Mouse (Mus musculus): ENCODE results near the gene Rad54l. TPM values are rescaled to one million over a fixed set of nuclear protein-coding genes. Genes with fewer than 3 reads are reported as not detected.

Rad54l gene
- polyA plus RNA-seq (2014; fragmentation: Illumina TruSeq; extraction: RNeasy Lipid Tissue Mini Kit (QIAGEN cat#74804); ENCODE audit: low read depth, low replicate concordance) = not detected

GRCm38 (mm10) chr4:116123602-116124519, at the start of gene Rad54l, which contains the start of gene Pomgnt1:
Rad54l (minus strand) TSS chr4:116123690.
Pomgnt1 (plus strand) TSS chr4:116123840.

GRCm38 (mm10) chr4:116173072-116173471, 49.6 kb upstream of the Rad54l start, which contains the start of the genes 1700042G07Rik and Gm49337:
1700042G07Rik (plus strand) TSS chr4:116173372.
Gm49337 (plus strand) TSS chr4:116173384.

GRCm38 (mm10) chr4:116167404-116167803, 43.9 kb upstream of the Rad54l start, which contains the start of gene Tspan1:
Tspan1 (minus strand) TSS chr4:116167601.

GRCm38 (mm10) chr4:116151238-116151637, 27.7 kb upstream of the Rad54l start, which contains the start of gene Lurap1:
Lurap1 (minus strand) TSS chr4:116151338.

GRCm38 (mm10) chr4:116074861-116075620, 48.4 kb downstream of the Rad54l start, which contains the start of the genes Uqcrh and Lrrc41:
Uqcrh (minus strand) TSS chr4:116075071.
Lrrc41 (plus strand) TSS chr4:116075269.

GRCm38 (mm10) chr4:116053399-116053961, 70.0 kb downstream of the Rad54l start, which contains the start of gene Nsun4:
Nsun4 (minus strand) TSS chr4:116053876.

Other genes starting within 250 kb of the Rad54l start
- gene Kncn, start 239.3 kb downstream of the Rad54l start, polyA plus RNA-seq (2014; fragmentation: Illumina TruSeq; extraction: RNeasy Lipid Tissue Mini Kit (QIAGEN cat#74804); ENCODE audit: low read depth, low replicate concordance) = not detected
- gene 6430628N08Rik, start 233.0 kb downstream of the Rad54l start, polyA plus RNA-seq (2014; fragmentation: Illumina TruSeq; extraction: RNeasy Lipid Tissue Mini Kit (QIAGEN cat#74804); ENCODE audit: low read depth, low replicate concordance) = not detected
- gene Dmbx1, start 183.8 kb downstream of the Rad54l start, polyA plus RNA-seq (2014; fragmentation: Illumina TruSeq; extraction: RNeasy Lipid Tissue Mini Kit (QIAGEN cat#74804); ENCODE audit: low read depth, low replicate concordance) = not detected
- gene Faah, start 105.8 kb downstream of the Rad54l start, polyA plus RNA-seq (2014; fragmentation: Illumina TruSeq; extraction: RNeasy Lipid Tissue Mini Kit (QIAGEN cat#74804); ENCODE audit: low read depth, low replicate concordance) = 25.8 TPM
- gene Nsun4, start 69.8 kb downstream of the Rad54l start, polyA plus RNA-seq (2014; fragmentation: Illumina TruSeq; extraction: RNeasy Lipid Tissue Mini Kit (QIAGEN cat#74804); ENCODE audit: low read depth, low replicate concordance) = 10.8 TPM
- 397 TPM for gene Uqcrh, start 48.6 kb downstream of the Rad54l start, polyA plus RNA-seq (2014; fragmentation: Illumina TruSeq; extraction: RNeasy Lipid Tissue Mini Kit (QIAGEN cat#74804); ENCODE audit: low read depth, low replicate concordance)
- 5.2 TPM for gene Lrrc41, start 48.4 kb downstream of the Rad54l start, polyA plus RNA-seq (2014; fragmentation: Illumina TruSeq; extraction: RNeasy Lipid Tissue Mini Kit (QIAGEN cat#74804); ENCODE audit: low read depth, low replicate concordance)
- gene Pomgnt1, start 150 bp upstream of the Rad54l start, polyA plus RNA-seq (2014; fragmentation: Illumina TruSeq; extraction: RNeasy Lipid Tissue Mini Kit (QIAGEN cat#74804); ENCODE audit: low read depth, low replicate concordance) = 4.5 TPM
- 0.21 TPM for gene Lurap1, start 27.6 kb upstream of the Rad54l start, polyA plus RNA-seq (2014; fragmentation: Illumina TruSeq; extraction: RNeasy Lipid Tissue Mini Kit (QIAGEN cat#74804); ENCODE audit: low read depth, low replicate concordance)
- not detected for gene Tspan1, start 43.9 kb upstream of the Rad54l start, polyA plus RNA-seq (2014; fragmentation: Illumina TruSeq; extraction: RNeasy Lipid Tissue Mini Kit (QIAGEN cat#74804); ENCODE audit: low read depth, low replicate concordance)
- gene 1700042G07Rik, start 49.7 kb upstream of the Rad54l start, polyA plus RNA-seq (2014; fragmentation: Illumina TruSeq; extraction: RNeasy Lipid Tissue Mini Kit (QIAGEN cat#74804); ENCODE audit: low read depth, low replicate concordance) = not detected
- gene Gm49337, start 49.7 kb upstream of the Rad54l start, polyA plus RNA-seq (2014; fragmentation: Illumina TruSeq; extraction: RNeasy Lipid Tissue Mini Kit (QIAGEN cat#74804); ENCODE audit: low read depth, low replicate concordance) = not detected
- 2.2 TPM for gene Pik3r3, start 97.9 kb upstream of the Rad54l start, polyA plus RNA-seq (2014; fragmentation: Illumina TruSeq; extraction: RNeasy Lipid Tissue Mini Kit (QIAGEN cat#74804); ENCODE audit: low read depth, low replicate concordance)